Mouse (Mus musculus) spleen, embryonic (tissue): ENCODE data around the gene Pllp.

ENCODE experiments used
- CTCF ChIA-PET: fragments of 350-600 bp; sonication (Branson Sonifier 250); formaldehyde crosslinking; loops from one replicate; lab custom pipeline; 2022; lab: Charles Lee

Gene Pllp

DNA sequence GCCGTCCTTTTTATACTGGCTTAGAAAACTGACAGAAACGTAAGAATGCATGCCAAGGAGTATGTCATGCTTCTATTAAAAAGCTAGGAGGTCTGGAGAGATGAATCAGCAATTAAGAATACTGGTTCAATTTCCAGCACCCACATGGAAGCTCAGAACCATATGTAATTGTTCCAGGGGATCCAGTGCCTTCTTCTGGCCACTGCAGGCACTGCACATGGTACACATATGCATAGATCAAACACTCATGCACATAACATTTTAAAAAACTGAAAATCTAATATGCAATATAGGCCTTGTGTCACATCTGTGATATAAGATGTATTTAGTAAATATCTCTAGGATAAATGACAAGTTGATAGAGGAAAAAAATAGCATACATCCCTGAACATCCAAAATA is 38.0 kb downstream of the Pllp start:
- CTCF ChIA-PET: no interaction called here

DNA sequence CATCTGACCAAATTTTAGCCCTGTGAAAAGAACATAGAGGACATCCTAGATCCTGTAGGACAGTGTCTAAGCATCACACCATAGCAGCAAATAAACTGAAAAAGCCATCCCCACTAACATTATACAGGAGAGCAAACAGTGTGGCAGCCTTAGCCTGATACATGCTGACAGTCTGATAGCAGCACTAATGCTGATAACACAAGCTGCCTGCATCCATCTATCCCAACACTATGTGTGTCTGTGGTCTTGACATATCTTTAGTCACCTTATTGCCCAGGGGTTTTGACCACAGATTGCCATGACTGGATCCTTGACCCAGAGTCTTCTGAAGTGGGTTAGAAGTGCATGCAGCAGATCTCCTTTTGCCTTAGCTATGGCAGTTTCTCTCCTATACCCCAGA is 41.1 kb downstream of the Pllp start:
- CTCF ChIA-PET: no interaction called here

GRCm38 (mm10) chr8:94652951-94653350 is 43.1 kb downstream of the Pllp start:
- CTCF ChIA-PET: no interaction called here

- CTCF ChIA-PET: no interaction called here
Measured at GRCm38 (mm10) chr8:94649496-94649895, 46.6 kb downstream of the Pllp start.

GRCm38 (mm10) chr8:94646165-94646564 is 49.9 kb downstream of the Pllp start:
- CTCF ChIA-PET: interaction anchor here (0.6 kb wide), 1 partner anchor 408 kb away, joined by 3 read pairs; no protein-coding TSS in a partner anchor

DNA sequence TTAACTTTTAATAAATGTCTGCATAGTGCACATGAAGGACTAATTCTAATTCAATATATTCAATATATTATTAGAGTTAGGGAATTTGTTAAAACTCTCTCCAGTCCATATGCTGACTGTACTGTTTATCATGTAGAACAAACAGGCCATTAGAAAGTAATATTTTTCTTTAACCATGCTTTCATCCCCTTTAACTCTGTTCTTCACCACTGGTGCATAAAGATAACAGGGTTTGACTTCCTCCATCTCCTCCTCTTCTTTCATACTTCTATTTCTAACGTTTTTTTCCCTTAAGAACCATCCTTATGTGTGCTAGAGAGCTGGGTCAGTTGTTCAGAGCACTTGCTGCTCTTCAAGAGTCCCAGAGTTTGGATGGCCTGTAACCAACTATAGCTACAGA is 50.9 kb downstream of the Pllp start:
- CTCF ChIA-PET: no interaction called here

GRCm38 (mm10) chr8:94641938-94642337 is 54.1 kb downstream of the Pllp start:
- CTCF ChIA-PET: interaction anchor here (0.6 kb wide), 1 partner anchor 56 kb away, joined by 3 read pairs; no protein-coding TSS in a partner anchor

DNA sequence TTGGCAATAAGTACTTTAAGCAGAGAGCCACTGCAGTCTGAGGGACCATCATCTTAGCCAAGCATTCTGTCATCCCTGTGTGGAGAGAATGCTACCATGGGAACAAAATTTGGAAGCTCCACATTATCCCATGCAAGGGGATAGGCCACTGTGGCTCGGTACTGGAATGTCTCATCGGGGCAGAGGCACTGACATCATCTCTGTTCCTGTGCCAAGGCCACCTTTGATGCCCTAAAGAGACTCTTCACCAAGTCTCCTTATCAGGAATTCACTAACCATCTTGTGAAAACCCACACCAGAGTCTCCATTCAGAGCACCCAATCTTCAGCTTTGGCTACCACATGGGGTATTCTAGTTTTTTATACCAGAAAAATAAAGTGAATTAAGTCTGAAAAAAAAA is 54.9 kb downstream of the Pllp start:
- CTCF ChIA-PET: interaction anchor here (0.6 kb wide), 1 partner anchor 55 kb away, joined by 3 read pairs; no protein-coding TSS in a partner anchor

- CTCF ChIA-PET: no interaction called here
Measured at GRCm38 (mm10) chr8:94634211-94634610, 61.9 kb downstream of the Pllp start.

DNA sequence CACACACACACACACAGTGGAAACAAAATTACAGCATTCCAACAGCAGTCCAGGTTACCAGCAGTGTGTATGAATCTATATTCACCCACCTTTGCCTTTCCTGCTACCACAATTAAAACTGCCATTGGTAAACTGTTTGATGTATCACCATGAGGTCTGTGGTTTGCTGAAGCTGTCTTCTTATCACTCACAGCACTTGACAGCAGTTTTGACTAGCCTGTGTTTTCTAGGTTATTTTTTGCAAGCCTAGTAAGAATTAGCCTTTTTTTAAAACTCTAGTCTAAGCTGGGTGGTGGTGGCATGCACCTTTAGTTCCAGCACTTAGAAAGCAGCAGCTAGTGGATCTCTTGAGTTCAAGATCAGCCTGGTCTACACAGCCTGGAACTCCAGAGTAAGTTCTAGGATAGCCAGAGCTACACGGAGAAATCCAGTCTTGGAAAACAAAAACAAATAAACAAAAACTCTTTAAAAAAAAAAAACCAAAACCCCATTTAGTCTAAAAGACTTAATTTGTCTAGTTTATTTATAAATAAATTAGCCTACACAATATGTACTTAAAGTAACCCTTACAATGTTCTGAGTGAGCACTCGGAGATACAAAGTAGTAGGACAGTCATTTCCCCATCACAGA is 62.4 kb downstream of the Pllp start:
- CTCF ChIA-PET: no interaction called here
